Mouse (Mus musculus): ENCODE results near the gene Gm45844. TPM values are rescaled to one million over a fixed set of nuclear protein-coding genes. Genes with fewer than 3 reads are reported as not detected.

Gm45844 gene
- polyA plus RNA-seq, 1 experiment from 2014 or later = 0.08 TPM

DNA sequence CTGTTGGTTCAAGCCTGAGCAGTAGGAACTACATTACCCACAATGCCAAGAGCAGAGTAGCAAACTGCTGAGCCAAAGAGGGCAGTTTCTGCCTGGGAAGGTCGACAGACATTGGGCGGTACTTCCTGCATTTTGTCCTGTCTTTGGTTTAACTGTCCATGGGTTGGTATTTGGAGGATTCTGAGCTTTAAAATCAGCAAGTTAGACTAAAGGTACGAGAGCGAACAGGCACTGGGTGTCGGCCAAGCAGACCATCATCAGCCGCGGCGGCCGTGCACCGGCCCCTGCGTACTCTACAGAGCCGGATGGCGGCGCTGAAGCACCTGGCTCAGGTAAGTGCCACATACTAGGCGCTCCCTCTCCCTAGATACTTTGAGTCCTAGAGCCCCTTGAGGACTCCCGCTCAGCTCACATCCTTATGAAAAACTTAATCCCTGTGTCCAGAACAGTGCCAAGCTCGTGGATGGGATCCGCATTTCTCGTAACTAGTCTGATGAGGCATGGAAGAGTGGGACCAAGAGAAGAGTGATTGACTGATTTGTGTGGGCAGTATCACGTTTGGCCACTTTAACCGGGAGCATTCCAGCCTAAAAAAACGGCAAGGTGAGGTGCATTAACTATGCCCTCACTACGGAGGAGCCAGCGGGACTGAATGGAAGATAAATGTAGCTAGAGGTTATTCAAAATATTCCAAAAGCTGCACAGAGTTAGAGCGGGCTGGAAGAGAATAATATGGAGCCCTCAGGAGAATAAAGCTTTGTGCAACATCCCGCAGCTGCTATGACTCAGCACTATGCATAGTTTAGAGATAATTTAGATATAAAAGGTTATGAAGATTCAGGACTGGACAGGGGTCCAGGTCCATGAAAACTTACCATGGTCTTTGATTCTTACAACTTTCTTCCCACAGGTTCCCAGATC, 106.6 kb downstream of the Gm45844 start, which contains the start of gene Zfp418:
Gene Zfp418, plus strand, starts transcription at position 104 of the 921 bp plus-strand sequence.
- in situ Hi-C loops (cut with MboI; ENCODE audit: low pct_unique_long_range_greater_than_20kb) = loop anchor here (5.0 kb wide), 1 partner anchor 34 kb away; the partner anchor contains the start of gene Zfp773
- peak; percentile 34 for TF ChIP-seq CTCF (IDR thresholded peaks at IDR 0.05)
- ChIA-PET CTCF (interaction anchor here (1.1 to 3.3 kb wide), 4 partner anchors 10 to 35 kb away, joined by 4 to 11 read pairs (median 4); partner anchors contain the start of gene Zfp773), POLR2A (interaction anchor here (1.6 kb wide), 1 partner anchor 35 kb away, joined by 4 read pairs; the partner anchor contains the start of gene Zfp773)
- H3K27me3 ChIP-seq = peaks cover 5% of the 10 kb centered on the region
- ATAC-seq (peak; percentile 100), DNase-seq (ENCODE audit: low read depth, low spot score) (peak; percentile 22)

Other genes starting within 250 kb of the Gm45844 start
- gene Zfp954, start 156.8 kb downstream of the Gm45844 start, polyA plus RNA-seq (2021) = 11.2 TPM
- gene Zfp773, start 141.5 kb downstream of the Gm45844 start, polyA plus RNA-seq (2021) = 0.55 TPM
- gene Zfp418, start 107.0 kb downstream of the Gm45844 start, polyA plus RNA-seq (2021) = 2.1 TPM
- gene Zfp772, start 68.3 kb downstream of the Gm45844 start, polyA plus RNA-seq (2021) = 3.5 TPM
- gene Vmn2r29, start 31.0 kb downstream of the Gm45844 start, polyA plus RNA-seq (2021) = not detected
- 10.7 TPM for gene Clcn4, start 22.6 kb upstream of the Gm45844 start, polyA plus RNA-seq (2021)
- not detected for gene Vmn2r30, start 59.3 kb upstream of the Gm45844 start, polyA plus RNA-seq (2021)
- gene Gm45783, start 96.3 kb upstream of the Gm45844 start, polyA plus RNA-seq (2021) = not detected
- not detected for gene Vmn2r31, start 121.4 kb upstream of the Gm45844 start, polyA plus RNA-seq (2021)
- not detected for gene Vmn2r32, start 201.7 kb upstream of the Gm45844 start, polyA plus RNA-seq (2021)

Measured in Patski (cell line).